Mouse (Mus musculus): ENCODE data around the gene Gm2a. TPM values are rescaled to one million over a fixed set of nuclear protein-coding genes. Genes with fewer than 3 reads are reported as not detected.

Gm2a gene
- polyA plus RNA-seq, 1 experiment, result 2.9 TPM

- no peaks in the 10 kb centered on the region for H3K79me2 ChIP-seq (ENCODE audit: control insufficient read depth, insufficient read depth)
- H3K36me3 ChIP-seq (ENCODE audit: control insufficient read depth, insufficient read depth), result no peaks in the 10 kb centered on the region
- H3K27me3 ChIP-seq (ENCODE audit: control insufficient read depth, insufficient read depth, insufficient read length), result peaks cover 11% of the 10 kb centered on the region
- no peaks in the 10 kb centered on the region for H3K79me3 ChIP-seq (ENCODE audit: low read depth)
- no peak overlapping the region for H3ac ChIP-seq (ENCODE audit: control insufficient read depth, insufficient read length, low read depth)
- no peak overlapping the region for H3K4me3 ChIP-seq (ENCODE audit: insufficient read depth, poor library complexity, severe bottlenecking)
- TF ChIP-seq CTCF (IDR thresholded peaks at IDR 0.05; ENCODE audit: control insufficient read depth, insufficient read depth, insufficient read length) (no peak), FOSL1 (IDR thresholded peaks at IDR 0.05; ENCODE audit: insufficient read depth, low read length, poor library complexity, severe bottlenecking) (no peak), MAX (IDR thresholded peaks at IDR 0.05) (no peak), CEBPB (IDR thresholded peaks at IDR 0.05; ENCODE audit: low read depth) (no peak), MYOG (IDR thresholded peaks at IDR 0.05; ENCODE audit: control insufficient read depth, extremely low read depth, insufficient read length) (no peak), USF1 (IDR thresholded peaks at IDR 0.05; ENCODE audit: low read depth) (no peak)
These were observed 48.9 kb downstream of the Gm2a start for GRCm38 (mm10) chr11:55146855-55147254.

- Histone ChIP-seq H3K4me3 (ENCODE audit: insufficient read depth, poor library complexity, severe bottlenecking) (no peak overlapping the region), H3K79me2 (ENCODE audit: control insufficient read depth, insufficient read depth) (no peaks in the 10 kb centered on the region), H3K36me3 (ENCODE audit: control insufficient read depth, insufficient read depth) (no peaks in the 10 kb centered on the region), H3K27me3 (ENCODE audit: control insufficient read depth, insufficient read depth, insufficient read length) (peaks cover 11% of the 10 kb centered on the region), H3K79me3 (ENCODE audit: low read depth) (no peaks in the 10 kb centered on the region), H3ac (ENCODE audit: control insufficient read depth, insufficient read length, low read depth) (no peak overlapping the region)
- TF ChIP-seq MYOG (IDR thresholded peaks at IDR 0.05; ENCODE audit: control insufficient read depth, extremely low read depth, insufficient read length), result no peak
- no peak for TF ChIP-seq CTCF (IDR thresholded peaks at IDR 0.05; ENCODE audit: control insufficient read depth, insufficient read depth, insufficient read length)
- no peak for TF ChIP-seq MAX (IDR thresholded peaks at IDR 0.05)
- TF ChIP-seq USF1 (IDR thresholded peaks at IDR 0.05; ENCODE audit: low read depth), result no peak
- no peak for TF ChIP-seq CEBPB (IDR thresholded peaks at IDR 0.05; ENCODE audit: low read depth)
- TF ChIP-seq FOSL1 (IDR thresholded peaks at IDR 0.05; ENCODE audit: insufficient read depth, low read length, poor library complexity, severe bottlenecking), result no peak
- no peak for TF ChIP-seq MYOD1 (IDR thresholded peaks at IDR 0.05; ENCODE audit: control insufficient read depth, insufficient read length, low read depth)
These were observed 49.5 kb downstream of the Gm2a start for GRCm38 (mm10) chr11:55147423-55147822.

- no peaks in the 10 kb centered on the region for H3K36me3 ChIP-seq (ENCODE audit: control insufficient read depth, insufficient read depth)
- no peaks in the 10 kb centered on the region for H3K79me3 ChIP-seq (ENCODE audit: low read depth)
- H3K27me3 ChIP-seq (ENCODE audit: control insufficient read depth, insufficient read depth, insufficient read length), result peaks cover 7% of the 10 kb centered on the region
- no peaks in the 10 kb centered on the region for H3K79me2 ChIP-seq (ENCODE audit: control insufficient read depth, insufficient read depth)
- H3ac ChIP-seq (ENCODE audit: control insufficient read depth, insufficient read length, low read depth), result no peak overlapping the region
- H3K4me3 ChIP-seq (ENCODE audit: insufficient read depth, poor library complexity, severe bottlenecking), result no peak overlapping the region
- TF ChIP-seq MYOG (IDR thresholded peaks at IDR 0.05; ENCODE audit: control insufficient read depth, extremely low read depth, insufficient read length), result no peak
- no peak for TF ChIP-seq MYOD1 (IDR thresholded peaks at IDR 0.05; ENCODE audit: control insufficient read depth, insufficient read length, low read depth)
- TF ChIP-seq CEBPB (IDR thresholded peaks at IDR 0.05; ENCODE audit: low read depth), result no peak
- no peak for TF ChIP-seq USF1 (IDR thresholded peaks at IDR 0.05; ENCODE audit: low read depth)
- TF ChIP-seq MAX (IDR thresholded peaks at IDR 0.05), result no peak
- TF ChIP-seq CTCF (IDR thresholded peaks at IDR 0.05; ENCODE audit: control insufficient read depth, insufficient read depth, insufficient read length), result no peak
- TF ChIP-seq FOSL1 (IDR thresholded peaks at IDR 0.05; ENCODE audit: insufficient read depth, low read length, poor library complexity, severe bottlenecking), result no peak
These were observed 50.5 kb downstream of the Gm2a start for GRCm38 (mm10) chr11:55148461-55148860.

- Histone ChIP-seq H3K27me3 (ENCODE audit: control insufficient read depth, insufficient read depth, insufficient read length) (peaks cover 7% of the 10 kb centered on the region), H3ac (ENCODE audit: control insufficient read depth, insufficient read length, low read depth) (no peak within 1 kb of the TSS), H3K4me3 (ENCODE audit: insufficient read depth, poor library complexity, severe bottlenecking) (no peak within 1 kb of the TSS), H3K79me2 (ENCODE audit: control insufficient read depth, insufficient read depth) (no peaks in the 10 kb centered on the region), H3K79me3 (ENCODE audit: low read depth) (no peaks in the 10 kb centered on the region), H3K36me3 (ENCODE audit: control insufficient read depth, insufficient read depth) (no peaks in the 10 kb centered on the region)
- no peak for TF ChIP-seq CEBPB (IDR thresholded peaks at IDR 0.05; ENCODE audit: low read depth)
- TF ChIP-seq MYOG (IDR thresholded peaks at IDR 0.05; ENCODE audit: control insufficient read depth, extremely low read depth, insufficient read length), result no peak
- no peak for TF ChIP-seq USF1 (IDR thresholded peaks at IDR 0.05; ENCODE audit: low read depth)
- no peak for TF ChIP-seq MAX (IDR thresholded peaks at IDR 0.05)
- TF ChIP-seq FOSL1 (IDR thresholded peaks at IDR 0.05; ENCODE audit: insufficient read depth, low read length, poor library complexity, severe bottlenecking), result no peak
- no peak for TF ChIP-seq CTCF (IDR thresholded peaks at IDR 0.05; ENCODE audit: control insufficient read depth, insufficient read depth, insufficient read length)
- TF ChIP-seq MYOD1 (IDR thresholded peaks at IDR 0.05; ENCODE audit: control insufficient read depth, insufficient read length, low read depth), result no peak
These were observed 53.7 kb downstream of the Gm2a start, which contains the start of gene Slc36a3 for GRCm38 (mm10) chr11:55151608-55152007. Slc36a3 (minus strand) TSS chr11:55151708.

GRCm38 (mm10) chr11:55154398-55155069 lies 56.6 kb downstream of the Gm2a start:
- no peaks in the 10 kb centered on the region for H3K79me2 ChIP-seq (ENCODE audit: control insufficient read depth, insufficient read depth)
- no peaks in the 10 kb centered on the region for H3K79me3 ChIP-seq (ENCODE audit: low read depth)
- H3K4me3 ChIP-seq (ENCODE audit: insufficient read depth, poor library complexity, severe bottlenecking), result no peak overlapping the region
- peaks cover 4% of the 10 kb centered on the region for H3K27me3 ChIP-seq (ENCODE audit: control insufficient read depth, insufficient read depth, insufficient read length)
- no peaks in the 10 kb centered on the region for H3K36me3 ChIP-seq (ENCODE audit: control insufficient read depth, insufficient read depth)
- TF ChIP-seq FOSL1 (IDR thresholded peaks at IDR 0.05; ENCODE audit: insufficient read depth, low read length, poor library complexity, severe bottlenecking) (no peak), USF1 (IDR thresholded peaks at IDR 0.05; ENCODE audit: low read depth) (no peak), CEBPB (IDR thresholded peaks at IDR 0.05; ENCODE audit: low read depth) (no peak), MAX (IDR thresholded peaks at IDR 0.05) (no peak), MYOG (IDR thresholded peaks at IDR 0.05; ENCODE audit: control insufficient read depth, extremely low read depth, insufficient read length) (no peak), CTCF (IDR thresholded peaks at IDR 0.05; ENCODE audit: control insufficient read depth, insufficient read depth, insufficient read length) (no peak), MYOD1 (IDR thresholded peaks at IDR 0.05; ENCODE audit: control insufficient read depth, insufficient read length, low read depth) (no peak)
- H3ac ChIP-seq (ENCODE audit: control insufficient read depth, insufficient read length, low read depth), result no peak overlapping the region

Measured in C2C12 (cell line).